ENCODE assay signal across 21 mouse cellular contexts in the genomic region with DNA sequence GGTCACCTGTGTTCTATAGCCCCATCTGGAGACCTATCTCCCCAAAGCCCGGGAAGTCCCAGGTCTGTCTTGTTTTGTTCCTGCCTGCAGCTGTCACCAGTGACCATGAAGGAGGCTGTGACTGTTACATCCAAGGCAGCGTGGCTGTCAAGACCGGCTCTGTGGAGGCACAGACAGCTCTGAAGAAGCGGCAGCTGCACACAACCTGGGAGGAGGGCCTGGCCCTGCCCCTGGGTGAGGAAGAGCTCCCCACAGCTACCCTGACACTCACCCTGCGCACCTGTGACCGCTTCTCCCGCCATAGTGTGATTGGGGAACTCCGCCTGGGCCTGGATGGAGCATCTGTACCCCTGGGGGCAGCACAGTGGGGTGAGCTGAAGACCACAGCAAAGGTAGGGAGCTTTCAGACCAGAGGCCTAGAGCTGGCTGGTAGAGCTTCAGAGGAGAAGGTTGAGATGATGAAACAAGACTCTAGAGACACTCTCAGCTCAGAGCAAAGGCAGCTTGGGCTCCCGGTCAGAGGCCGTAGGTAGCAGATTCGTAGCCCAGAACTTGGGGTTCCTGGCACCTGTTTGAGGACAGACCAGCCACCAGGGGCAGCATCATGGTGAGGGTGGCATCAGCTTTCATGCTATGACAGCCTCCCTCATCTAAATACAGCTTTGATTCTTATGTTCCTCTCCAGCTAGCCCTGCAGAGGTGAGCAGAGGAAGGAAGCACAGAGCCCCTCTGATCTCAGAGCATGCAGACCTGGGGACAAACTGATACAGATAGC. TPM values are rescaled to one million over a fixed set of nuclear protein-coding genes. Genes with fewer than 3 reads are reported as not detected.
DNase-seq lines count a peak whose midpoint lies in the region; ATAC-seq and TF ChIP-seq lines count a peak whose summit lies in the region.
"Had no signal": no experiment of that assay in that cellular context is flagged by ENCODE, and none has a peak within 500 bp of the region (broad histone marks: within the 10 kb centered on the region; RNA-seq: fewer than 3 reads in every experiment).

No protein-coding gene starts in this region.

- H3K9ac ChIP-seq in lung, embryonic 14.5 days, result no peak overlapping the region
- H3K9ac ChIP-seq: forebrain, postnatal 0 days; kidney, embryonic 15.5 days; limb, embryonic 15.5 days had no signal

- peak; percentile 16; the same call in 1 of the 2 replicates for TF ChIP-seq CTCF in lung, embryonic 14.5 days (IDR thresholded peaks at IDR 0.05; ENCODE audit: low read depth)
- 0 out of 2 replicates have a peak, but pooled peaks have one; percentile 11 for TF ChIP-seq CTCF in cortical plate, adult 2 months (IDR thresholded peaks at IDR 0.05; ENCODE audit: extremely low read depth, insufficient read depth, low read length)
- TF ChIP-seq CTCF in gastrocnemius, adult 2 months (IDR thresholded peaks at IDR 0.05), result no peak

- intact Hi-C loops in gastrocnemius, adult 2 months (cut with DNase I), result no loop called here

- no peak overlapping the region for H3K4me3 ChIP-seq in lung, embryonic 14.5 days (ENCODE audit: low read depth, low read length)
- H3K4me3 ChIP-seq in cortical plate, adult 2 months (ENCODE audit: insufficient read depth, low read length), result no peak overlapping the region
- no peak overlapping the region for H3K4me3 ChIP-seq in gastrocnemius, adult 2 months
- H3K4me3 ChIP-seq: embryonic facial prominence, embryonic 10.5 days; kidney, embryonic 15.5 days; limb, embryonic 15.5 days; megakaryocyte, embryonic 14.5 days had no signal

- no peaks in the 10 kb centered on the region for H3K36me3 ChIP-seq in lung, embryonic 14.5 days (ENCODE audit: insufficient read depth)
- H3K36me3 ChIP-seq: embryonic facial prominence, embryonic 10.5 days; G1E; kidney, embryonic 15.5 days; limb, embryonic 15.5 days had no signal

- 84% methylated on average over 11 of the region's 11 CpGs for WGBS in lung, embryonic 14.5 days

- peaks cover 4% of the 10 kb centered on the region; the same call in 1 of the 2 replicates for H3K4me1 ChIP-seq in lung, embryonic 14.5 days (ENCODE audit: insufficient read depth)
- H3K4me1 ChIP-seq in cortical plate, adult 2 months (ENCODE audit: control insufficient read depth, insufficient read depth, low read length), result peaks cover 13% of the 10 kb centered on the region

- no peaks in the 10 kb centered on the region; the same call in 1 of the 2 replicates for H3K27me3 ChIP-seq in lung, embryonic 14.5 days (ENCODE audit: insufficient read depth, low read length)
- H3K27me3 ChIP-seq: limb, embryonic 15.5 days had no signal

- ATAC-seq in CD4-positive, CD25-positive, alpha-beta regulatory T cell, adult 4 months, result no peak
- no peak for ATAC-seq in lung, embryonic 14.5 days (ENCODE audit: insufficient read depth)
- ATAC-seq: forebrain, postnatal 0 days had no signal

- no peak for TF ChIP-seq POLR2A in cortical plate, adult 2 months (IDR thresholded peaks at IDR 0.05; ENCODE audit: extremely low read depth, insufficient read depth, low read length)

- no peak overlapping the region for H3K4me2 ChIP-seq in lung, embryonic 14.5 days
- H3K4me2 ChIP-seq: kidney, embryonic 15.5 days; limb, embryonic 15.5 days had no signal

- DNase-seq in CD4-positive, CD25-positive, alpha-beta regulatory T cell, adult 2 months (ENCODE audit: low read depth, low spot score), result peak; percentile 55
- no peak for DNase-seq in lung, embryonic 14.5 days
- no peak for DNase-seq in lung, postnatal 4 days
- DNase-seq in thymus, postnatal 14 days, result peak; percentile 87
- DNase-seq in embryo, embryonic 11 days, result no peak
- no peak for DNase-seq in gastrocnemius, adult 2 months
- DNase-seq: adrenal gland, adult 8-10 months; cerebellum, postnatal 10 days; forebrain, postnatal 0 days; gastrocnemius, postnatal 10 days; heart, postnatal 4 days; layer of hippocampus, adult 9-11 months; lung, adult 18-20 months; right cerebral cortex, adult 18-20 months had no signal

- H3K9me3 ChIP-seq in lung, embryonic 14.5 days (ENCODE audit: low read depth, low read length), result no peaks in the 10 kb centered on the region
- H3K9me3 ChIP-seq: embryonic facial prominence, embryonic 10.5 days; G1E; kidney, embryonic 15.5 days; limb, embryonic 15.5 days had no signal

- no peak overlapping the region for H3K27ac ChIP-seq in lung, embryonic 14.5 days (ENCODE audit: low read depth)
- H3K27ac ChIP-seq in cortical plate, adult 2 months (ENCODE audit: insufficient read depth, low read length), result no peak overlapping the region
- H3K27ac ChIP-seq in gastrocnemius, adult 2 months, result no peak overlapping the region
- H3K27ac ChIP-seq: embryonic facial prominence, embryonic 10.5 days; kidney, embryonic 15.5 days; limb, embryonic 15.5 days had no signal

RNA-seq across cellular contexts. Expression of gene Syt13, which starts 31.1 kb away (rescaled TPM):
- not detected for polyA plus RNA-seq in CD4-positive, CD25-positive, alpha-beta regulatory T cell, adult 4 months (2017; shearing (Covaris generic))
- polyA plus RNA-seq in lung, embryonic 14.5 days (2014; fragmentation: Nextera tagmentation; extraction: Ambion mirVana), result 3.2 and 3.6 TPM in 2 replicates
- polyA plus RNA-seq in cortical plate, adult 2 months (2012; rRNA removed), result 146 and 160 TPM in 2 replicates
- total RNA-seq in gastrocnemius, adult 2 months (2021), result under 1 TPM in 1 of 2 experiments, not detected in 1; 0.06 TPM
- polyA plus RNA-seq: G1E had no signal

Comparison
In these comparisons a context has a peak if more than half of its experiments do, and no peak if none do; other contexts are left out.
1. DNase-seq: peak in CD4-positive, CD25-positive, alpha-beta regulatory T cell, adult 2 months (single experiment) and thymus, postnatal 14 days (single experiment); none in lung, embryonic 14.5 days (single experiment), lung, postnatal 4 days (0 of 2), embryo, embryonic 11 days (single experiment) and gastrocnemius, adult 2 months (single experiment).
2. RNA of gene Syt13, which starts 31.1 kb away (polyA plus RNA-seq): 146 to 160 TPM in cortical plate, adult 2 months; 3.2 to 3.6 TPM in lung, embryonic 14.5 days and not detected in CD4-positive, CD25-positive, alpha-beta regulatory T cell, adult 4 months; every median in the first group is over 10 times any median in the second.